Mouse (Mus musculus) spleen, adult 2 months (tissue): ENCODE results near the gene Stk19.

ENCODE experiments used
- CTCF ChIP-seq: fragments of 200-500 bp; IDR thresholded peaks from 2 replicates; pipeline ENCODE4 v1.5.1; 2011; ENCODE audit warnings: mild to moderate bottlenecking, inconsistent platforms; ENCODE audit not compliant: insufficient read depth, insufficient read length, insufficient replicate concordance; ENCODE audit errors: extremely low read depth
- POLR2A ChIP-seq: fragments of 200-500 bp; IDR thresholded peaks from 2 replicates; pipeline ENCODE4 v1.6.1; 2011; ENCODE audit warnings: low read depth, low read length, inconsistent platforms

- no peak for TF ChIP-seq POLR2A
- no peak for TF ChIP-seq CTCF
Measured at GRCm38 (mm10) chr17:34836155-34836855, 440 bp downstream of the Stk19 start.
